Mouse (Mus musculus) stomach, postnatal 0 days (tissue): Measurements from ENCODE around the gene Sdc4. TPM values are rescaled to one million over a fixed set of nuclear protein-coding genes. Genes with fewer than 3 reads are reported as not detected.

Experiments used
- ATAC-seq: fragments of 200-750 bp; cut with Nextera tagmentation; 2 replicates; pipeline ENCODE4 v1.8.0; 2017; ENCODE audit not compliant: low FRiP score, low TSS enrichment
- DNase-seq: peaks from one replicate; pipeline ENCODE4 v3.0.0-alpha.2; 2016; ENCODE audit warnings: low spot score
- H3K27ac ChIP-seq: fragments of 300-500 bp; sonication (generic); replicated peaks from 2 replicates; pipeline ENCODE4 v1.5.1; 2014; ENCODE audit warnings: mild to moderate bottlenecking, control low read depth
- H3K27me3 ChIP-seq: fragments of 300-500 bp; sonication (generic); 2 replicates; pipeline ENCODE4 v1.6.1; 2014; ENCODE audit warnings: low read length; ENCODE audit not compliant: control insufficient read depth, insufficient read depth
- H3K36me3 ChIP-seq: fragments of 300-500 bp; sonication (generic); 2 replicates; pipeline ENCODE4 v1.6.1; 2014; ENCODE audit warnings: low read length, mixed read lengths; ENCODE audit not compliant: control insufficient read depth, insufficient read depth
- H3K4me1 ChIP-seq: fragments of 300-500 bp; sonication (generic); replicated peaks from 2 replicates; pipeline ENCODE4 v1.6.1; 2014; ENCODE audit warnings: antibody characterized with exemption; ENCODE audit not compliant: control insufficient read depth, insufficient read depth
- H3K4me2 ChIP-seq: fragments of 300-500 bp; sonication (generic); replicated peaks from 2 replicates; pipeline ENCODE4 v1.6.1; 2014; ENCODE audit warnings: low read depth, mild to moderate bottlenecking, control low read depth, moderate library complexity
- H3K4me3 ChIP-seq: fragments of 300-500 bp; sonication (generic); 2 replicates; pipeline ENCODE4 v1.5.1; 2014; ENCODE audit warnings: low read depth, low read length, control low read depth
- H3K9ac ChIP-seq: fragments of 300-500 bp; sonication (generic); 2 replicates; pipeline ENCODE4 v1.6.1; 2014; ENCODE audit warnings: mild to moderate bottlenecking, low read length, control low read depth, mixed read lengths
- H3K9me3 ChIP-seq: fragments of 300-500 bp; sonication (generic); 2 replicates; pipeline ENCODE4 v1.6.1; 2016; ENCODE audit warnings: low read length; ENCODE audit not compliant: control insufficient read depth
- CTCF ChIP-seq: IDR thresholded peaks from 2 replicates; pipeline ENCODE4 v1.5.1; 2016; ENCODE audit warnings: antibody characterized with exemption, low read depth, mild to moderate bottlenecking, moderate library complexity
- EP300 ChIP-seq: optimal IDR thresholded peaks from 2 replicates; pipeline ENCODE3; 2016; ENCODE audit warnings: antibody characterized with exemption
- WGBS: fragments of 180-500 bp; shearing (Covaris S2); extraction: QIAGEN DNeasy Blood & Tissue Kit; methylation state at CpG from one replicate; pipeline ENCODE4 v1.1.7; 2014; 5-methylcytosine and 5-hydroxymethylcytosine counted together
- polyA plus RNA-seq: library from polyadenylated mRNA; unstranded; fragments of >200 nt; fragmentation: Nextera tagmentation; extraction: Ambion mirVana; gene quantifications from 2 replicates; pipeline ENCODE4 v1.2.1, GENCODE M21; 2015

The Sdc4 gene
- polyA plus RNA-seq, 1 experiment from 2014 or later = 133 TPM

DNA sequence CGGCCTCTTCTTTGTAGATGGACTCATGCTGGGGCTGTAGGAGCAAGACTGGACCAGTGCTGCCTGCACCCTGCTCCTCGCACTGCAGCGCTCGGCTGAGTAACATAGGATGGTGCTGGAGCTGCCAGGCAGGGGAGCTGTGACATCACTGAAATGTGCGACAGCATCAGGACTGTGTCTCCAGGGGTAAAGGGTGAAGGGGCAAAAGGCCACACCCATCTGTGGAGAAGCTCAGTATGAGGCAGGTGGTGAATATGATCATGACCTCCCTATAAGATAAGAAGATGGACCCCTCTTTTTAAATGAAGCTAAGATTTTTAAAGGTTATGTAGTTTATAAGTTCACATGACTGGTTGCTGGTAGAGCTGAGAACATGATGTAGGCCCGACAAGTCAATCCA, 29.9 kb upstream of the Sdc4 start, which contains the start of gene Trp53tg5:
TSS of gene Trp53tg5 (minus strand) at position 101 of the 400 bp plus-strand sequence.
- Histone ChIP-seq H3K9ac (no peak within 1 kb of the TSS), H3K9me3 (no peaks in the 10 kb centered on the region), H3K4me2 (no peak within 1 kb of the TSS), H3K27me3 (no peaks in the 10 kb centered on the region), H3K36me3 (0 out of 2 replicates have a peak, but pooled peaks cover 4% of the 10 kb centered on the region), H3K4me1 (no peaks in the 10 kb centered on the region), H3K4me3 (no peak within 1 kb of the TSS), H3K27ac (no peak within 1 kb of the TSS)
- WGBS = 89% methylated on average over 6 of the region's 6 CpGs
- TF ChIP-seq EP300 (no peak), CTCF (no peak)
- no peak for DNase-seq
- no peak for ATAC-seq

DNA sequence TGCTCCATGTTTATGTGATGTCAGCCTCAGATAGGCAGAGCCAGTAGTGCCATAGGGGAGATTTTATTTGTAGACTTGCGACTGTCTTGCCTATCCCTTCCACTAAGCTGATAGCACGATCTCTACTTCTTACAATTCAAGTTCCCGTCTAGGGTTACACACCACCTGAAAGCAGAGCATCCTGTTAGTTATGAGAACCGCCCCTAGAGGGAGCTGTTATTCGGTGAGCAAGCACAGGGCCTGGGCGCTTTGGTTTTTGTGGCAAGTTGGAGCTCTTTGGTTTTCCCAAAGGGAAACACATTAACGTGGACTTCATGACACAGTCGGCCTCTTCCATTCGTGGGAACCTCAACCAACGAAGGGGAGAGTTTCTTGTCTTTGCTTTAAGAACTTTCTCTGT, 26.6 kb upstream of the Sdc4 start:
- no peak overlapping the region for H3K4me2 ChIP-seq
- ATAC-seq = peak; percentile 31
- TF ChIP-seq CTCF = peak; percentile 82
- TF ChIP-seq EP300 = no peak
- peak; percentile 68 for DNase-seq
- H3K27me3 ChIP-seq = no peaks in the 10 kb centered on the region
- 0 out of 2 replicates have a peak, but pooled peaks cover 4% of the 10 kb centered on the region for H3K36me3 ChIP-seq
- H3K9me3 ChIP-seq = no peaks in the 10 kb centered on the region
- H3K4me3 ChIP-seq = no peak overlapping the region
- 34% methylated on average over 10 of the region's 10 CpGs for WGBS
- no peak overlapping the region for H3K27ac ChIP-seq
- H3K9ac ChIP-seq = no peak overlapping the region
- no peaks in the 10 kb centered on the region for H3K4me1 ChIP-seq

DNA sequence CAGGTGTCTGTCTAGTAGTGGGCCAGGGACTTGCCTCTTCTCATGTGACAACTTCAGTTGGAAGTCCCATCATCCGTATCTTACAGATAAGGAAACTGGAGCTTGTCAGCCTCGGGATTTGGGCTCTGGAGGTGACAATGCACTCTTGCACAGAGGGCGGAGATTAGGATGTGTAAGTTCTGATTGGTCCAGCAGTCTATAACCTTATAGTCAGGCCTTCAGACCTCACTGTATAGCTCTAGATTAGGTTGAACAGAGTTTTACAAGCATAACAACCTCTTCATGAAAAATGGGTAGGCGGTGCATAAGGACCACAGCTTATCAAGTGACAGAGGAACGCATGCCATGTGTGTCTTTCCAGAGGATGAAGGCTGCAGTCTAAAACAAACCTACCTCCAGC, 23.1 kb upstream of the Sdc4 start:
- Histone ChIP-seq H3K4me2 (no peak overlapping the region), H3K9me3 (no peaks in the 10 kb centered on the region), H3K27ac (no peak overlapping the region), H3K27me3 (no peaks in the 10 kb centered on the region), H3K4me3 (no peak overlapping the region), H3K9ac (no peak overlapping the region), H3K36me3 (peaks cover 7% of the 10 kb centered on the region; the same call in 1 of the 2 replicates), H3K4me1 (no peaks in the 10 kb centered on the region)
- WGBS = 64% methylated on average over 5 of the region's 5 CpGs
- TF ChIP-seq EP300 (no peak), CTCF (no peak)
- ATAC-seq = no peak
- DNase-seq = no peak

DNA sequence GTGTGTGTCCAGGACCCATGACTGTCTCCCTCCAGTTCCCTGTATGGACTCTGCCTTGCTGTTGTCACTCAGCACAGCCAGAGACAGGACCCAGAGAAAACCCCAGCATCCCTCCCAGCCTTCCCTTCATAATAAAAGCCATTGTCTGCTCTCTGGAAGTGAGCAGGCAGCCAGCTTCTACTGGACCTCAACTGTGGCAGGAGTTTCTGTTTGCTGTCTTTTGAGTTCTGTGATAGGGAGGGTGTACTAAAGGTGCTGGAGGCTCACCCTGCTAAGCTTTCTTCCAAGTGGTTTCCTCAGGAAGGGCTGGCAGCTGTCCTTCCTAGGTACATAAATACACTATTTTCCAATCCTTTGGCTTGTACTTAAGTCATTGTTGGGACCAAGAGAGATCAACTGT, 21.5 kb upstream of the Sdc4 start:
- Histone ChIP-seq H3K4me2 (no peak overlapping the region), H3K27me3 (no peaks in the 10 kb centered on the region), H3K9me3 (no peaks in the 10 kb centered on the region), H3K27ac (no peak overlapping the region), H3K4me1 (no peaks in the 10 kb centered on the region), H3K9ac (no peak overlapping the region), H3K36me3 (peaks cover 7% of the 10 kb centered on the region; the same call in 1 of the 2 replicates), H3K4me3 (no peak overlapping the region)
- TF ChIP-seq EP300 = no peak
- TF ChIP-seq CTCF = no peak
- no peak for DNase-seq
- no peak for ATAC-seq

DNA sequence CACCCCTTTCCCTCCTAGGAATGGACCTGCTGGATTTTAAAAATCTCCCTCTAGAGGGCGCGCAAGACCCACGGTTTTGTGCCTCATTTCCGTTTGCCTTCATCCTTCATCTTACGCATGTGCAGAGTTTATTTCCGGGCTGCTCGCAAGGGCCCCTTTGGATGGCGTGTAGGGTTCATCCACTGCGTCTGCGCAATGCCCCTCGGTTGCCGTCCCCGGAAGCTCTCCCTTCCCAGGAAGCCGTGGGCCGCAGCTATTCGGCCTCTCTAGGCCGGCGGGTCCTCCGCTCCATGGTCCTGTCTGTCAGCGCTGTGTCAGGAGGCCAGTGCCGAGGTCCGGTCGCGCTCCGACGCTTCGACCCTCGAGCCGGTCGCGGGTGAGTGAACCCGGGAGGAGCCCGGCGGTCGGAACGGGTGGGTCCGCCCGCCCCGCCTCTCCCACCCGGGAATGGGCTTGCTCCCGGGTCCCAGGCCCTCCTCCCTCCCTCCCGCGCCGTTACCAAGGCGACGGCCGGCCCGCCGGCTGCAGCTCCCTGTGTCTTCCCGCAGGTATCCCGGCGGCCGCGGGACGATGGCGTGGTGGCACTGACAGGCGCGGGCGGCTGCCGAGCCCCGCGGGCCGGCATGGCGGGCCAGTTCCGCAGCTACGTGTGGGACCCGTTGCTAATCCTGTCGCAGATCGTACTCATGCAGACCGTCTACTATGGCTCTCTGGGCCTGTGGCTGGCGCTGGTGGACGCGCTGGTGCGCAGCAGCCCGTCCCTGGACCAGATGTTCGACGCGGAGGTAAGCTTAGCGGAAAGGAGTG, 17.3 kb upstream of the Sdc4 start, which contains the start of gene Gm20458:
TSS of gene Gm20458 (plus strand) at position 223 of the 807 bp plus-strand sequence.
- H3K27ac ChIP-seq = peak within 1 kb of the TSS; percentile 88
- H3K36me3 ChIP-seq = peaks cover 7% of the 10 kb centered on the region; the same call in 1 of the 2 replicates
- H3K27me3 ChIP-seq = no peaks in the 10 kb centered on the region
- H3K4me1 ChIP-seq = 0 out of 2 replicates have a peak, but pooled peaks cover 3% of the 10 kb centered on the region
- peak within 1 kb of the TSS; percentile 85 for H3K4me3 ChIP-seq
- TF ChIP-seq CTCF (peak; percentile 89), EP300 (no peak)
- DNase-seq (peak; percentile 96), ATAC-seq (peak; percentile 93)
- H3K9me3 ChIP-seq = no peaks in the 10 kb centered on the region
- under 1% methylated on average over 77 of the region's 79 CpGs for WGBS
- H3K9ac ChIP-seq = peak within 1 kb of the TSS; percentile 81
- H3K4me2 ChIP-seq = peak within 1 kb of the TSS; percentile 82

DNA sequence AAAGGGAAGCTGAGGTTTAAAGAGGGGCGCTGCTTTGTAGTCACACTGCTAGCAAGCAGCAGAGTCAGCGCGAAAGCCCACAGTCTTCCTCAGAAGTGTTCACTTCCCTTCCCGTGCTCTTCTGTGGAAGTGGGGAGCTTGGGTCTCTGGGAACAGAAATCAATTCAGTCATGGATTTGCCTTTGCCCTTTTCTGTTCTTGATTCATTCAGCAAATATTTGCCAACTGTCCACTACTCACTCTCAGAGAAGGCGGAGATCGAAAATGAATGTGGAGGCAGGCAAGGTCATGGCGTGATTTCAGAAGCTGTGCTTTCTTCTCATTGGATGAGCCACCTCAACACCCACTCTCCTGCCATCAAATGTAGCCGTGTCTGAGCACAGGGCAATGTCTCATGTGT, 14.8 kb upstream of the Sdc4 start:
- no peaks in the 10 kb centered on the region for H3K9me3 ChIP-seq
- peak; percentile 73 for DNase-seq
- no peak overlapping the region for H3K4me2 ChIP-seq
- ATAC-seq = peak; percentile 45
- no peaks in the 10 kb centered on the region for H3K36me3 ChIP-seq
- H3K4me3 ChIP-seq = no peak overlapping the region
- no peak for TF ChIP-seq CTCF
- no peak for TF ChIP-seq EP300
- WGBS = 62% methylated on average over 8 of the region's 8 CpGs
- H3K4me1 ChIP-seq = peaks cover 12% of the 10 kb centered on the region
- peak overlapping the region; percentile 75 for H3K27ac ChIP-seq
- H3K9ac ChIP-seq = no peak overlapping the region
- H3K27me3 ChIP-seq = no peaks in the 10 kb centered on the region
